Mouse (Mus musculus) midbrain, embryonic 10.5 days (tissue): ENCODE measurements at regions not wholly inside any gene's neighbourhood (a gene's known extent, or its start where the extent isn't known, plus 50 kb on each side); places are given as distances from the start of the nearest gene placed in this dataset.

ENCODE experiments used
- DNase-seq: peaks from one replicate; pipeline ENCODE4 v3.0.0-alpha.2; 2017; ENCODE audit warnings: low spot score
- H3K27ac ChIP-seq: fragments of 300-500 bp; sonication (generic); replicated peaks from 2 replicates; pipeline ENCODE4 v1.5.1; 2016; ENCODE audit warnings: mild to moderate bottlenecking
- H3K27me3 ChIP-seq: fragments of 300-500 bp; sonication (generic); 2 replicates; pipeline ENCODE4 v1.6.1; 2016; ENCODE audit warnings: low read depth, mild to moderate bottlenecking; ENCODE audit not compliant: poor library complexity, severe bottlenecking
- H3K36me3 ChIP-seq: fragments of 300-500 bp; sonication (generic); 2 replicates; pipeline ENCODE4 v1.6.1; 2016; ENCODE audit warnings: mild to moderate bottlenecking, moderate library complexity
- H3K4me1 ChIP-seq: fragments of 300-500 bp; sonication (generic); 2 replicates; pipeline ENCODE4 v1.6.1; 2016
- H3K4me3 ChIP-seq: fragments of 300-500 bp; sonication (generic); 2 replicates; pipeline ENCODE4 v1.5.1; 2016; ENCODE audit warnings: mild to moderate bottlenecking, moderate library complexity
- H3K9me3 ChIP-seq: fragments of 300-500 bp; sonication (generic); replicated peaks from 2 replicates; pipeline ENCODE4 v1.6.1; 2016; ENCODE audit warnings: mild to moderate bottlenecking
- WGBS: fragments of 180-500 bp; shearing (Covaris S2); methylation state at CpG from one replicate; pipeline ENCODE4 v1.1.7; 2016; 5-methylcytosine and 5-hydroxymethylcytosine counted together

DNA sequence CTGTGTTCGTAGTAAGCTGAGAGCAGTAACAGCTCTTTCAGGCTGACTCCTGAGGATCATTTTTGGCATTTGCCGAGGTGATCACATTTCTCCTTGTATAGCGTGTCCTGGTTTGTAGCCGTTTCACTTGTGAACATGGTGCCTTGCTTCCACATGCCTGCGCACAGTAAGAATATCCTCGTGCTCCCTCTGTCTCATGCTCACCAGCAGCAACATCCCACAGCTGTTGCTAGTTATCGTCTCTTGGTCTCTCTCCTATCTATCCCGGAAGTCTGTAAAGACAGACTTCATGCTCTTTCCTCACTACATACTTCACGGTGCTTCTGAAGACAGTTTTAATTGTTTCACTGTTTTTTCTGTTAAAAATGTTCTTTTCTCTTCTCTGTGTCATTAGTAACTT is 331.7 kb upstream of the Tmc3 start:
- Histone ChIP-seq H3K4me1 (no peaks in the 10 kb centered on the region), H3K27me3 (no peaks in the 10 kb centered on the region), H3K4me3 (no peak overlapping the region), H3K9me3 (no peaks in the 10 kb centered on the region), H3K27ac (no peak overlapping the region), H3K36me3 (no peaks in the 10 kb centered on the region)
- 87% methylated on average over 9 of the region's 9 CpGs for WGBS
- no peak for DNase-seq

DNA sequence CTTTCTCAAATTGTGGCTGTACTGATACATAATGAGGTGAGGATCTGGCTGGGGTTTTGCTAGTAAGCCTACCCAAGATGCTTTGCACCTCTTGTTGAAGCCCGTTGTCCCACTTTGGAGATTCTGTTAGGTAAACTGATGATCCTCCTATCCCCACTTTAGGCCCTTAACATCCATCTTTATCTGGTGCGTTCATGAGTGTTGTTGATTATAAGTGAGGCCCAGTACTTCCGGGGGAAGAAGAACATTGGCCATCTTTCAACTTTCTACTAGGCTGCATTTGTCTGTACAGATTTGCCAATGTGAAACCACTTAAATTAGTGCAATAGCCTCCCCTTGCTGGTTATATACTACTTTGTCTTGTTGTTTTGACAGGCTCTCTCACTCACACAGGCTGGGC is 331.3 kb upstream of the Tmc3 start:
- Histone ChIP-seq H3K27ac (no peak overlapping the region), H3K9me3 (no peaks in the 10 kb centered on the region), H3K27me3 (no peaks in the 10 kb centered on the region), H3K4me1 (no peaks in the 10 kb centered on the region), H3K4me3 (no peak overlapping the region), H3K36me3 (no peaks in the 10 kb centered on the region)
- WGBS = 94% methylated on average over 3 of the region's 3 CpGs
- DNase-seq = no peak

DNA sequence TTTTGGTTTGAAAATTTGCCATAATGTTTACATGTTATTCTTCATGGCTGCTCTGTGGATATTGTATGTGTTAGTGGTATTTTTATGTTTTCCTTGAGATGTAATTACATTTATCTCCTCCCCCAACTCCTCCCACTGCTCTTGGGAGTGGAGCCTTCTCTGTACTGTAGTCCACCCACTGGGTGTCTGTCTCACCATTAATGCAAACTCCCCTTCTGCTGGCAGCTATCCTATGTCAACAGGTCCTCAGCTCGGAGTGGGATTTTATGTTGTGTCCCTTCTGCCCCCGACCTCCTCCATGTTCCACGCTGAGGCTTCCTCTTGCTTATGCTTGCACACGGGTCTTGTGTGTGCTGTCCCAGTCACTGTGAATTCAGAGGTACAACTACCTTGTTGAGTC is 330.3 kb upstream of the Tmc3 start:
- DNase-seq = no peak
- no peaks in the 10 kb centered on the region for H3K4me1 ChIP-seq
- no peaks in the 10 kb centered on the region for H3K27me3 ChIP-seq
- no peak overlapping the region for H3K27ac ChIP-seq
- no peaks in the 10 kb centered on the region for H3K9me3 ChIP-seq
- no peaks in the 10 kb centered on the region for H3K36me3 ChIP-seq
- H3K4me3 ChIP-seq = no peak overlapping the region
- WGBS = 90% methylated on average over 4 of the region's 4 CpGs

DNA sequence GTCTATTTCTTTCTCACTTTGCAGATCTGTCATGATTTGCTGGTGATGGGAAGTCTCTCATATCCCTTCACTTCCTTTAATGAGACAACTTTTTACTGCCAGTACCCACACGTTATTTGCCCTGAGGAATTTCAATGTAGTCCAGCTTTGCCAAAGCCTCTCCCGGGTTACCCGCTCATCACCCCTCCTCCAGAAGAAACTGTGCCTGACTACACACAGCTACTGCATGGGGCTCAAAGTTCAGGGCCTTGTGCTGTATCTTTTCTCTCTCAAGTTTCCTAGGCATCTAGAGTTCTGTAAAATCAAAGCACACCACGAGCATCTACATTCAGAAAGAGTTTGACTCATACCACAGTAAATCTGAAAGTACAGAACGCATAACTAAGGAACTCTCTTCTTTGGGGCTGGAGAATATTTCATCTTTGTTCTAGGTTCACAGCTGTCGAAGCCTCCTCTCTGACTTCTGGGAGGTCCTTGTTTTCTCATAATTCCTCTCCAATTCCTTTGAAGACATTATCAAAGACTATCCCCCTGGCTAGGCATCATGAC is 328.4 kb upstream of the Tmc3 start:
- no peaks in the 10 kb centered on the region for H3K9me3 ChIP-seq
- no peaks in the 10 kb centered on the region for H3K4me1 ChIP-seq
- no peak overlapping the region for H3K4me3 ChIP-seq
- H3K27ac ChIP-seq = no peak overlapping the region
- H3K27me3 ChIP-seq = no peaks in the 10 kb centered on the region
- WGBS = 87% methylated on average over 6 of the region's 6 CpGs
- no peak for DNase-seq
- H3K36me3 ChIP-seq = no peaks in the 10 kb centered on the region

DNA sequence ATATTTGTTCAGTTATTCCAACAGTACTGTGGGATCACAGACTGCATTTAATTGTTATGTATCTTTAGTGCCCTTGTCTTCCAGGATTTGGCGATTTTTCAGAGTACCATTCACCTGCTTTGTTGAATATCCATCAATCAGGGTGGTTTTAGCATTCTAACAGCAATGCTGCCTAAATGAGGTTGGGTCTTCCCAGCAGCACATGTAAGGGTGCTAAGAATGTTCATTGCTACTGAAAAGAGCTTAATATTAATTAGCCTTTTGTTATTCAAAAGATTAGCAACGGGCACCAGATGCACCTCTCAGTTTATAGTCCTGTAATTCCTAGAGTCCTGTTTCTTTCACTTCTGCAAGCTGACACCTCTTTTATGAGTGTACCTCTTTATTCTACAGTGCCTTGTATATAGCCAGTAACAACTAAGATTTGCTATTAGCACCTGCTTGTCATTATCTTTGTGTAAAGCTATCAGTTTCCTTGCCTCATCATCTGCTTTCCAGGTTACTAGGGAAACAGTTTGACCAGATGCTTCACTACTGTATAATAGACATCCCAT is 326.3 kb upstream of the Tmc3 start:
- WGBS = 80% methylated on average over 2 of the region's 2 CpGs
- H3K27ac ChIP-seq = no peak overlapping the region
- no peaks in the 10 kb centered on the region for H3K27me3 ChIP-seq
- H3K4me1 ChIP-seq = no peaks in the 10 kb centered on the region
- H3K9me3 ChIP-seq = no peaks in the 10 kb centered on the region
- no peak for DNase-seq
- H3K36me3 ChIP-seq = no peaks in the 10 kb centered on the region
- no peak overlapping the region for H3K4me3 ChIP-seq

DNA sequence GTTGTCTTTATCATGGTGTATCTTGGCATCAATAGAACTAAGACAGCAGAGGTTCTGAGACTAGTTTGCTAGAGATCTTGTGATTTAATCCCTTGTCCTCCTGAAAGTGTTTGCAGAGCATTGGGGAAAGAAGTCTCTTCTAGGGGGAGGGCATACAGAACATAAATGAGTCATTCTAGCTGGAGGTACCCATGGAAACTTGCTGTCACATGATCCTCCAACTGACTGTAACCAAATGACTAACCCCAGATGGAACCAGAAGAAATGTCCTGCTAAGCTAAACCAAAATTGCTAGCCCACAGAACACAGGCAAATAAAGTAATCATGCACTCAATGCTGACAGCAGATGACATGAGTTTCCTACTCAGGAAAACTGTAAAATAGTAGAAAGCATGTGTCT is 323.2 kb upstream of the Tmc3 start:
- no peaks in the 10 kb centered on the region for H3K9me3 ChIP-seq
- H3K36me3 ChIP-seq = no peaks in the 10 kb centered on the region
- H3K27me3 ChIP-seq = no peaks in the 10 kb centered on the region
- DNase-seq = no peak
- no peak overlapping the region for H3K4me3 ChIP-seq
- no peaks in the 10 kb centered on the region for H3K4me1 ChIP-seq
- H3K27ac ChIP-seq = no peak overlapping the region

DNA sequence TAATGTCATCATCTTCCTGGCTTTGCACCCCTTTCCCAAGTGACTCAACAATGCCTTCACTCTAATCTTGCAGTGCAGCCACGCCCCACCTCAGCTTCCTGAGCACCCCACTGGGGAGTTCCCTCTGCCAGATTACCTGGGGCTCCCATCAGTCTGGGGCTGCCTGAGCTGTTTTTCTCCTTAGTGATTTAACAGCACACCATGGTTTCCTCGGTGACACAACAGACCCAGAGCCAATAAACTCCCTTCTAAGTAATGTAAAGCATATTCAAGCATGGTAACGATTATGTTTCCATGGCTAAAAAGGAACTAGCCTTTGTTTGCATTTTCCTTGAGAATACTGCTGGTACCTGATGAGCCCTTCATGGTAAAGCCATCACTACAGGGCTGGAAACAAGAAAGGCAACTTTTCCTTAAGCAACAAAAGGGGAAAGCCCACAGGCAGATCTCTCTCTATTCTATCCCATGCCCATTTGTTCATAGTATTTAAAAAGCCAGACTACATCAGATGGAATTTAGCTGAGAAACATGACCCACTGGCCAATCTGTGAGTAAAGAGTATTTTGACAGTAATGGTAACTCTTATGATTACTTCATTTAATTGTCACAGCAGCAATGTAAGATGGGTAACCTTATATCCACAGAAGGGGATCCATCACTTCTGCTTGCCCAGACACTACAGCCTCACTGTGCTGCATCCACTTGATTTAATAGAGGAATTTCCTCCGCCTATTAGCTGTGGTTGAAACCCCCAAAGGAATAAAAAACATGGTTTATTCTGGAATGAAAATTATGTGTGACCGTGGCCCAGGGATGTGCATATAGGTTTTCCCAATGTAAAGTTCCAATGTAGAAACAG is 294.6 kb upstream of the Tmc3 start:
- no peak for DNase-seq
- H3K9me3 ChIP-seq = no peaks in the 10 kb centered on the region
- H3K27ac ChIP-seq = no peak overlapping the region
- 48% methylated on average over 5 of the region's 5 CpGs for WGBS
- H3K4me1 ChIP-seq = peaks cover 5% of the 10 kb centered on the region
- H3K36me3 ChIP-seq = no peaks in the 10 kb centered on the region
- no peak overlapping the region for H3K4me3 ChIP-seq
- H3K27me3 ChIP-seq = no peaks in the 10 kb centered on the region

DNA sequence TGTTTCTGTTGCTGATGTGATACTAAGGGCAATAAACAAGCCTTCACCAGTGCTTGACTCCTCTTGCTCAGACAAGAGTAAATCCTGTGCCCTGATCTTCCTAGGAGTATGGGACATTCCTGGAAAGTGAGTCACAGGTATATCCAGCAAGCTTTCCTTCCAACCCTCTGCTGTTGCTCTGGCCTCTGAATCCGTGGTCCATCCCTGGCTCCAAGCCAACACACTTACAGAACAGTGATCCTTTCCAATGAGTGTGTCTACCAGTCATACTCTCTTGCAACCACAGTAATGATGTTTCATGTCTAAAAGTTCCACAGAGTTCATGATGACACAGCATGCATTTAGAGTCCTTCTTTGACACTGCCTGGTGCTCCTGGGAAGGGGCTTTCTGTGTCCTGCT is 277.6 kb upstream of the Tmc3 start:
- peaks cover 2% of the 10 kb centered on the region; the same call in 1 of the 2 replicates for H3K9me3 ChIP-seq
- H3K4me3 ChIP-seq = no peak overlapping the region
- H3K4me1 ChIP-seq = no peaks in the 10 kb centered on the region
- H3K27ac ChIP-seq = no peak overlapping the region
- no peaks in the 10 kb centered on the region for H3K36me3 ChIP-seq
- WGBS = 67% methylated on average over 1 of the region's 1 CpGs
- no peak for DNase-seq
- H3K27me3 ChIP-seq = no peaks in the 10 kb centered on the region

DNA sequence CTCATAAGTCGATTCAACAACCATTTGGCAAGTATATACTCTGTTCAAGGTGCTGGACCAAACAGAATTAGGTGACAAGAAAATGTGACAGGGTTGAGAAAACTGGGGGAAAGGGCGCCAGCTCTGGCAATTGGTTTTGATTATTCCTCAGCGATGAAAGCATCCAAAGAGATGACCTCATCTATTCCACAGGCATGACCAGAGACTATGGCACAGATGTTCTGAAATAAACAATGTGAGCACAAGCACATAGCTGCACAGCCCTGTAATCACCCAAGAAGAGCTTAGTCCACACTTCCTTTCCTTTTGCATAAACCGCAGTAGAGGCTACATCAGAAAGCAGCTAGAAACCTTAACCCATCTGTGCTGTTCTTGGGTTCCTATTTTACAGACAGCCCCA is 272.6 kb upstream of the Tmc3 start:
- DNase-seq = no peak
- 86% methylated on average over 4 of the region's 4 CpGs for WGBS

DNA sequence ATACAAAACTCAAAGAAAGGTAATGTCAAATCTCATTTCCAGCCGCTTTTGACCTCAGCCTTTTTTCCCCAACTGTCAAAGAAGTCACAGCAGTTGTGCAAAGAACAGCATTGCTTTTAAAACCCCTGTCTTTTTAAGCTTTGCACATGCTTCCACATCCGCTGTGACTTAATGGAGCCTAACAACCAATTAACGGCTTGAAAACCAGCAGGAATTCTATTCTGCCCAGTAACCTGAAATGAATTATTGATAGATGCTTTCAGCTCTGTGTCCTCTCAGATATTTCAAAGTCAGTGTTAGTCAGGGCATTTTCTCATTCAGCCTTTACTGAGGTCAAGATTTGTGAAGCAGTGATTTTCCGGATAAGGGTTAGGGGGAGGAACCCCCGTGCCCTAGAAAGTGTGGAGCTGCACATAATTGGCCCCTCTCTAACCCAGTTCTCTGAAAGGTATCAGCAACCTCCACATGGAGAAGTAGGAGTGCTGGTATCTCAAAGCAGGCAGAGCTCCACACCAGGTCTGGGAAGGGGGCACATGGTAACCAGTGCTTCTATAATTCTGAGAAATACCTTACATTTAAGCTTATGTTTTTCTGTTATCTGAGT is 254.8 kb upstream of the Tmc3 start:
- H3K4me3 ChIP-seq = no peak overlapping the region
- DNase-seq = no peak
- H3K9me3 ChIP-seq = no peaks in the 10 kb centered on the region; the same call in 1 of the 2 replicates
- 70% methylated on average over 5 of the region's 5 CpGs for WGBS
- H3K4me1 ChIP-seq = no peaks in the 10 kb centered on the region
- no peak overlapping the region for H3K27ac ChIP-seq
- H3K27me3 ChIP-seq = no peaks in the 10 kb centered on the region
- no peaks in the 10 kb centered on the region for H3K36me3 ChIP-seq

More for the DNA sequence above, 272.6 kb upstream of the Tmc3 start:
- H3K4me3 ChIP-seq = no peak overlapping the region
- H3K9me3 ChIP-seq = peaks cover 2% of the 10 kb centered on the region; the same call in 1 of the 2 replicates
- H3K36me3 ChIP-seq = no peaks in the 10 kb centered on the region
- no peak overlapping the region for H3K27ac ChIP-seq
- H3K27me3 ChIP-seq = no peaks in the 10 kb centered on the region
- H3K4me1 ChIP-seq = no peaks in the 10 kb centered on the region; the same call in 1 of the 2 replicates

DNA sequence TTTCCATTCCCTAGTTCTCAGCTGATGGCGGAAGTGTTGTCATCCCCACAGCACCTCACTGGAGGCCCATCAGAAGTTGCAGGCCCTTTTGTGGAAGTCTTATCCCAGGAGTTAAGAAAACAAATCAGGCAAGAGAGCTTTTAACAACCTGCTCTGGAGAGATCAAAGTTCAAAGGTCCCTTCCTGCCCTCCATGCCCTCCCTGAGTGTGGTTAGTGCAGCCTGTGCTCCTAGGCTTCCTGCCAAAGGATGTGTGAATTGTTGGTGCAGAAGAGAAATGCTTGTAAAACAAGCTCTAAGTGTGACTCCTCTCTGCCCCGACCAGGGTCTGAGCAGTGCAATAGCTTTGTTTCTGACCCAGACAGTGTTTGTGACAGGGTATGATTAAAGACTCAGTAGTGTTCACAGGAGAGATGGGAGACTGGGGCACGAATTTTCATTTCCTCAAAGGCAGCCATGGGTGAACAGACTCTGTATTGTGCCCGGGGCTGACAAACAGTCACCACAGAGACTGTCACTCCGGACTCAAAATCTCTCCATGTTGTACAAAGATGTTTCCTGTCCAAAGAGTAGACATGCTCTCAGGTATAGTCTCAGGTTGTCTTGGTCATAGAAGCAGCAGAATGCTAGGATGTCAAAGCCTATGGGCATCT is 237.5 kb upstream of the Tmc3 start:
- WGBS = 74% methylated on average over 5 of the region's 5 CpGs
- Histone ChIP-seq H3K27me3 (no peaks in the 10 kb centered on the region), H3K27ac (peak overlapping the region; percentile 28), H3K36me3 (no peaks in the 10 kb centered on the region), H3K4me3 (no peak overlapping the region), H3K9me3 (no peaks in the 10 kb centered on the region), H3K4me1 (0 out of 2 replicates have a peak, but pooled peaks cover 3% of the 10 kb centered on the region)
- DNase-seq = no peak

DNA sequence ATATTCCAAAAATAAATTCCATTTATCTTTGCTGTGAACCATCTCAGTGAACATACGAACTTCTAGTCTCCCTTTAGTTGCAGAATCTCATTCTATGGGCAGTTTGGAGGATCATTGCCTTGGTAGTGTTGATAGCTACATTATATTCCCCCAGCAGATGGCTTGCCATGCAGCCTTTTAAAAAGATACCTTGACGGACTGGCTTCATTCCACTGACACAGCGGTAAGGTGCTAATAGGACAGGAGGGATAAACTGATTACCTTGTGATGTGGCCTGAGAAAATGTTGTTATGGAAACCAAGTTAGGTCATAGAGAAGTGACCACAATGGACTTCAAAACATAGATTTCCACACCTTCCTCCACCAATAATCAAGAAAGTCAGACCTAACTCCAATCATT is 215.5 kb upstream of the Tmc3 start:
- DNase-seq = no peak
- WGBS = 85% methylated on average over 3 of the region's 3 CpGs

More for the DNA sequence above, 215.5 kb upstream of the Tmc3 start:
- Histone ChIP-seq H3K4me3 (no peak overlapping the region), H3K27ac (no peak overlapping the region), H3K9me3 (no peaks in the 10 kb centered on the region), H3K4me1 (no peaks in the 10 kb centered on the region), H3K36me3 (no peaks in the 10 kb centered on the region), H3K27me3 (no peaks in the 10 kb centered on the region)
